8 mouse cellular contexts compared by ENCODE assay signal in the genomic region with DNA sequence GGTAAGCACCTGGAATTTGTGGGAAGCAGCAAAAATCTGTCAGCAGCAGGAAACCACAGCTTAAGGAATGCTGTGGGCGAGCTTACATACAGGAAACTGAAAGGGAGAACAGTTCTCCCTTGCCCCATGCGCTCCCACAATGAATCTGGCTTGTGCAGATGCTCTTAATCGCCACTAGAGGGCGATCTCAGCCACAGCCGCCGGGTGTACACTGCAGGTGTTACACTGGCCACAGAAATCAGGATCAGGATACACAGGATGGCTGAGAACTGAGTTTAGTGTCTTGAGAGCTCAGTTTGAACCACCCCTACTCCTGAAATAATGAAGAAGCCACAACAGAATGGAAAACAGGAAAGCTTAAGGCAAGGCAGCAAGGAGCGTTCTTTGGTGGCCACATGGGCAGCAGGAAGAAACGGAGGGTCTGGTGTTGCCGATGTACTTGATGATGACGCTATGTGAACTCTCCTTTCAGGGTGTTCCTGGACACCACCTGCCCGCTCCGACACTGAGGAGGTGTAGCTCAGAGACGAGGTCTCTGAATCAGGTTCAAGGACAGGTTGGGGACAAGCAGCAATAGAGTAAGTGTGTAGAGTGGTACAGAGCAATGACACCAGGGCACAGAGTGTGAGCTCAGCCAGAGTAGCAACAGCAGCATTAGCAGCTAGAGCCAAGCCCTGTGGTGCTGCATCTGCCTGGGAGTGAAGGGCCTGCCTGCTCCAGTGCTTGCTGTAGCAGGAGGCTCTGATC. TPM values are rescaled to one million over a fixed set of nuclear protein-coding genes. Genes with fewer than 3 reads are reported as not detected.
DNase-seq lines count a peak whose midpoint lies in the region; ATAC-seq and TF ChIP-seq lines count a peak whose summit lies in the region.

No protein-coding gene starts in this region.

- 52% methylated on average over 13 of the region's 13 CpGs for WGBS in hindbrain, embryonic 14.5 days
- 49% methylated on average over 13 of the region's 13 CpGs for WGBS in midbrain, embryonic 11.5 days

- no peaks in the 10 kb centered on the region for H3K4me1 ChIP-seq in hindbrain, embryonic 14.5 days (replicated peaks; ENCODE audit: control insufficient read depth, insufficient read depth, low read length)
- H3K4me1 ChIP-seq in midbrain, embryonic 11.5 days (ENCODE audit: control insufficient read depth, insufficient read depth, low read length): no peaks in the 10 kb centered on the region

- CTCF ChIA-PET in Patski (lab: Charles Lee): interaction anchor here (0.6 to 4.3 kb wide), 34 partner anchors 9 to 144 kb away, joined by 3 to 40 read pairs (median 4); no protein-coding TSS in a partner anchor

- no peak overlapping the region for H3K4me2 ChIP-seq in hindbrain, embryonic 14.5 days (replicated peaks)
- no peak overlapping the region for H3K4me2 ChIP-seq in midbrain, embryonic 11.5 days

- intact Hi-C loops in left cerebral cortex, postnatal 14 days (cut with DNase I): loop anchor here (1.0 to 5.0 kb wide), 2 partner anchors 70 to 144 kb away; no protein-coding TSS in a partner anchor

- DNase-seq in heart, adult 8-10 months (ENCODE audit: low spot score): peak; percentile 55
- DNase-seq in heart, adult 11 months: no peak
- DNase-seq in Patski (ENCODE audit: low read depth, low spot score): no peak
- DNase-seq in fibroblast of lung, adult 2 months (ENCODE audit: low read depth): peak; percentile 33
- DNase-seq in hindbrain, embryonic 14.5 days (ENCODE audit: low spot score): peak; percentile 83
- peak; percentile 54 to 55 for DNase-seq in left cerebral cortex, postnatal 14 days (ENCODE audit: low spot score in 2 of 2)
- peak; percentile 90 for DNase-seq in midbrain, embryonic 11.5 days (ENCODE audit: low spot score, missing footprints)
- DNase-seq in thymus, postnatal 25 days: peak; percentile 25

- no peak overlapping the region for H3K27ac ChIP-seq in hindbrain, embryonic 14.5 days
- H3K27ac ChIP-seq in midbrain, embryonic 11.5 days (ENCODE audit: low read depth, low read length): no peak overlapping the region

- H3K4me3 ChIP-seq in hindbrain, embryonic 14.5 days (replicated peaks; ENCODE audit: low read length): no peak overlapping the region
- H3K4me3 ChIP-seq in midbrain, embryonic 11.5 days (ENCODE audit: low read depth, low read length): no peak overlapping the region

- peak; percentile 77 for ATAC-seq in Patski
- ATAC-seq in hindbrain, embryonic 14.5 days (ENCODE audit: low FRiP score): peak; percentile 72
- ATAC-seq in midbrain, embryonic 11.5 days (ENCODE audit: low FRiP score): peak; percentile 79

- POLR2A ChIA-PET in Patski (lab: Charles Lee): interaction anchor here (1.4 kb wide), 1 partner anchor 115 kb away, joined by 4 read pairs; no protein-coding TSS in a partner anchor

- 0 out of 2 replicates have a peak, but pooled peaks cover 9% of the 10 kb centered on the region for H3K36me3 ChIP-seq in hindbrain, embryonic 14.5 days (replicated peaks; ENCODE audit: control insufficient read depth, insufficient read depth)
- no peaks in the 10 kb centered on the region for H3K36me3 ChIP-seq in midbrain, embryonic 11.5 days (ENCODE audit: control insufficient read depth, insufficient read depth, low read length)

- no peaks in the 10 kb centered on the region for H3K27me3 ChIP-seq in Patski
- H3K27me3 ChIP-seq in hindbrain, embryonic 14.5 days (ENCODE audit: control insufficient read depth, insufficient read depth, low read length): no peaks in the 10 kb centered on the region
- H3K27me3 ChIP-seq in midbrain, embryonic 11.5 days (ENCODE audit: control insufficient read depth, insufficient read depth, low read length): no peaks in the 10 kb centered on the region

- in situ Hi-C loops in Patski (cut with MboI; ENCODE audit: low pct_unique_long_range_greater_than_20kb): loop anchor here (5.0 kb wide), 2 partner anchors 60 to 145 kb away; no protein-coding TSS in a partner anchor

- no peaks in the 10 kb centered on the region for H3K9me3 ChIP-seq in hindbrain, embryonic 14.5 days (ENCODE audit: control insufficient read depth, low read length)
- H3K9me3 ChIP-seq in midbrain, embryonic 11.5 days (ENCODE audit: control insufficient read depth, low read length): no peaks in the 10 kb centered on the region

- TF ChIP-seq CTCF in Patski (IDR thresholded peaks at IDR 0.05): peak; percentile 95

- no peak overlapping the region for H3K9ac ChIP-seq in hindbrain, embryonic 14.5 days
- H3K9ac ChIP-seq in midbrain, embryonic 11.5 days (ENCODE audit: low read length): no peak overlapping the region

RNA-seq across cellular contexts. Expression of a gene that starts 48.3 kb away (rescaled TPM):
- not detected for total RNA-seq in heart, adult 8-10 months (2022)
- not detected for polyA plus RNA-seq in Patski (2021)
- polyA plus RNA-seq in hindbrain, embryonic 14.5 days (2014; fragmentation: Nextera tagmentation; extraction: Ambion mirVana): not detected in 2 replicates
- total RNA-seq in left cerebral cortex, postnatal 14 days (2021): 1 to 10 TPM in 1 of 2 experiments, not detected in 1; 1.0 TPM
- not detected in 2 replicates for polyA plus RNA-seq in midbrain, embryonic 11.5 days (2014; fragmentation: Nextera tagmentation; extraction: Ambion mirVana)

RNA-seq across cellular contexts. Expression of a gene that starts 50.6 kb away (rescaled TPM):
- not detected for total RNA-seq in heart, adult 8-10 months (2022)
- polyA plus RNA-seq in Patski (2021): 0.09 TPM
- polyA plus RNA-seq in hindbrain, embryonic 14.5 days (2014; fragmentation: Nextera tagmentation; extraction: Ambion mirVana): not detected in 2 replicates
- not detected for total RNA-seq in left cerebral cortex, postnatal 14 days (2021)
- not detected in 2 replicates for polyA plus RNA-seq in midbrain, embryonic 11.5 days (2014; fragmentation: Nextera tagmentation; extraction: Ambion mirVana)

Comparison
In these comparisons a context has a peak if more than half of its experiments do, and no peak if none do; other contexts are left out.
1. DNase-seq: peak in heart, adult 8-10 months (single experiment), fibroblast of lung, adult 2 months (single experiment), hindbrain, embryonic 14.5 days (single experiment), left cerebral cortex, postnatal 14 days (2 of 2), midbrain, embryonic 11.5 days (single experiment) and thymus, postnatal 25 days (single experiment); none in heart, adult 11 months (single experiment) and Patski (single experiment).
2. Peak in every context shown above with its lines, with median percentiles within 50 percentile points of each other: ATAC-seq.